ENCODE assay signal across 18 mouse cellular contexts in genomic region chr2:18307440-18308305, GRCm38 (mm10).
A peak's percentile ranks its signal among the peaks of the same experiment; 100 is the strongest.
DNase-seq lines count a peak whose midpoint lies in the region; ATAC-seq lines count a peak whose summit lies in the region.
"Had no signal": no experiment of that assay in that cellular context is flagged by ENCODE, and none has a peak within 500 bp of the region (broad histone marks: within the 10 kb centered on the region; RNA-seq: fewer than 3 reads in every experiment).

No protein-coding gene starts in this region.

- peak; percentile 34 to 46 for DNase-seq in B cell, adult 2 months
- peak; percentile 84 for DNase-seq in CD4-positive, CD25-positive, alpha-beta regulatory T cell, adult 2 months (ENCODE audit: low read depth, low spot score)
- DNase-seq in thymus, postnatal 0 days (ENCODE audit: low spot score): peak; percentile 47
- DNase-seq in gastrocnemius, postnatal 25 days: no peak
- DNase-seq in hindbrain, embryonic 11.5 days (ENCODE audit: low spot score): no peak
- no peak for DNase-seq in right cerebral cortex, postnatal 25 days
- DNase-seq: cerebellum, adult 11 months; gastrocnemius, adult 2 months; heart, adult 2 months; heart, postnatal 10 days; right cerebral cortex, postnatal 14 days had no signal

- H3K27ac ChIP-seq in hindbrain, embryonic 11.5 days (ENCODE audit: low read depth, low read length): no peak overlapping the region
- H3K27ac ChIP-seq: forebrain, embryonic 12.5 days; gastrocnemius, adult 2 months; heart, adult 2 months; hindbrain, postnatal 0 days; kidney, embryonic 15.5 days; liver, embryonic 15.5 days; macrophage; stomach, embryonic 15.5 days had no signal

- H3K9ac ChIP-seq in hindbrain, embryonic 11.5 days (ENCODE audit: low read depth, low read length): no peak overlapping the region
- H3K9ac ChIP-seq: forebrain, embryonic 12.5 days; kidney, embryonic 15.5 days; liver, embryonic 15.5 days; stomach, embryonic 15.5 days had no signal

- H3K9me3 ChIP-seq in hindbrain, embryonic 11.5 days (ENCODE audit: control insufficient read depth, low read length): no peaks in the 10 kb centered on the region
- H3K9me3 ChIP-seq: forebrain, embryonic 12.5 days; kidney, embryonic 15.5 days; liver, embryonic 15.5 days; stomach, embryonic 15.5 days had no signal

- WGBS in hindbrain, embryonic 11.5 days: 81% methylated on average over 7 of the region's 7 CpGs

- ATAC-seq in inflammation-experienced regulatory T-cells, adult 6 months: peak; percentile 93
- no peak for ATAC-seq in hindbrain, embryonic 11.5 days (ENCODE audit: low FRiP score)
- ATAC-seq: hindbrain, postnatal 0 days had no signal

- no peak overlapping the region for H3K4me3 ChIP-seq in hindbrain, embryonic 11.5 days (ENCODE audit: low read depth, low read length)
- H3K4me3 ChIP-seq: forebrain, embryonic 12.5 days; gastrocnemius, adult 2 months; heart, adult 2 months; kidney, embryonic 15.5 days; liver, embryonic 15.5 days; stomach, embryonic 15.5 days had no signal

- H3K27me3 ChIP-seq in hindbrain, embryonic 11.5 days (ENCODE audit: control insufficient read depth, insufficient read depth, low read length): no peaks in the 10 kb centered on the region
- H3K27me3 ChIP-seq: forebrain, embryonic 12.5 days; kidney, embryonic 15.5 days; liver, embryonic 15.5 days; stomach, embryonic 15.5 days had no signal

- no peaks in the 10 kb centered on the region for H3K4me1 ChIP-seq in hindbrain, embryonic 11.5 days (replicated peaks; ENCODE audit: control insufficient read depth, insufficient read depth, low read length)
- H3K4me1 ChIP-seq: kidney, embryonic 15.5 days; liver, embryonic 15.5 days; stomach, embryonic 15.5 days had no signal

- H3K4me2 ChIP-seq in hindbrain, embryonic 11.5 days (replicated peaks; ENCODE audit: low read depth, low read length): no peak overlapping the region
- H3K4me2 ChIP-seq: forebrain, embryonic 12.5 days; kidney, embryonic 15.5 days; liver, embryonic 15.5 days; stomach, embryonic 15.5 days had no signal

- no peaks in the 10 kb centered on the region for H3K36me3 ChIP-seq in hindbrain, embryonic 11.5 days (ENCODE audit: control insufficient read depth, insufficient read depth, low read length)
- H3K36me3 ChIP-seq: forebrain, embryonic 12.5 days; kidney, embryonic 15.5 days; liver, embryonic 15.5 days; stomach, embryonic 15.5 days had no signal

Comparison
In these comparisons a context has a peak if more than half of its experiments do, and no peak if none do; other contexts are left out.
1. DNase-seq: peak in B cell, adult 2 months (2 of 2), CD4-positive, CD25-positive, alpha-beta regulatory T cell, adult 2 months (single experiment) and thymus, postnatal 0 days (single experiment); none in gastrocnemius, postnatal 25 days (single experiment), hindbrain, embryonic 11.5 days (single experiment) and right cerebral cortex, postnatal 25 days (single experiment).